Mouse (Mus musculus) heart, adult 9 months (tissue): ENCODE results near the gene Srp14.

Source experiments
- DNase-seq, 2 experiments: peaks; one replicate each; pipeline ENCODE4 v3.0.0; 2022; ENCODE audit warnings: low spot score in 2 of 2

Gene Srp14

DNA sequence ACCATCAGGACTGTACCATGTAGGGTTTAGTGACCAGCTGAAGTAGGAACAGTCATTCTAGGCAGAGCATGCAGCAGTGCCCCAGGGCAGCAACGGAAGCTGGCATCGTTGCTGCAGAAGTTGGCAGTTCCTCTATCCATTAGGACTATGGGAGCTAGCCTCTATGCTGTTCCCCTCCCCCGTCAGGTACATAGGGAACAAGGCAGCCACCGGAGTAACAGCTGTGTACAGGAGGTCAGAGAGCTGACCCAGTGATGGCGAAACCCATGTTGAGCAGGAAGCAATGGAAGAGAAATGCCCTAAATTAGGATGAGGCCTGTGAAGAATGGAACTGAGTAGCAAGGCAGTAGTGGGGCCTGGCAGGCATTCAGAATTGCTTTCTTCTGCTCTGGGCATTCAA, 37.3 kb downstream of the Srp14 start:
- DNase-seq: no peak

DNA sequence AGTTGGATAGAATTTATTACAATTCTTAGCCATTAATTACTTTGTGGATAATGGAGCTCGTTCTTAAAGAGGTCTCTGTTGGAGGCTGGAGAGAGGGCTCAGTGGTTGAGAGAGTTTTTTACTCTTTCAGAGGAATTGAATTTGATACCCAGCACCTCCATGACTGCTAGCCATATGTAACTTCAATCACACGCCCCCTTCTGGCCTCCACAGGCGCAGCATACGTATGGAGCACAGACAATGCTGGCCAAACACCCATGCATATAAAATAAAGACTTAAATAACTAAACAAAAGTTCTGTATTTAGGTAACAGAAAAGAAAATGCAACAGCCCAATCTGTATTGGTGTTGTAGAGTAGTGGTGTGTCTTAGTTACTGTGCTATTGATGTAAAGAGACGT, 47.9 kb downstream of the Srp14 start:
- no peak for DNase-seq

DNA sequence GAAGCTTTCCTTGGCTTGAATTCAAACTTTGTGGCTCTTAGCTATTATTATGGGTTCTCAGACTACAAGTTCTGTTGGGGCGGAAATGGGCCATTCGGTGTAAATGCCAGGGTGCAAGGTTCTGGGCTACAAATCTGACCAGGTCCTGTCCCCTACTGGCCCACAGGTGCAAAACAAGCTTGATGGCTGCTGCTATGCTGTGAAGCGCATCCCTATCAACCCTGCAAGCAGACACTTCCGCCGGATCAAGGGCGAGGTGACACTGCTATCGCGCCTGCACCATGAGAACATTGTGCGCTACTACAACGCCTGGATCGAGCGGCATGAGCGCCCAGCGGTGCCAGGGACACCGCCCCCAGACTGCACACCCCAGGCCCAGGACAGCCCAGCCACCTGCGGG, 48.9 kb downstream of the Srp14 start:
- no peak for DNase-seq

DNA sequence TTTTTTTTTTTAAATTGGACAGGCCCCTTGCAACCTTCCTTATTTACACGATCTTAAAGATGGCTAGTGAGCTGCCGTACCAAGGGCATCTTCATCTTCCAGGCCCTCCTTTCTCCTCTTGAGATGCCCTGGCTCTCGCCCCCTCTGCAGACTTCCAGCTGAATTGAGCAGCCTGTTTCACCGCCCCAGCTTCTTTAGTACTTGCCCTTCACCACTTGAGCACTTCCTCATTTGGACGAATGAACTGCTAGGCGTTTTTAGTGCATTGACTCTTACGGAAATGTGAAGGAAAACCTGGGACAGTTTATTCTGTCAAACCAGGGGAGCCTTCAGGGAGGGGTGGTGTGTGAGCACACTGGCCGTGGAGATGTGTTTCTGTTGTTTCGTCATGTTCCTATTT, 50.2 kb downstream of the Srp14 start:
- DNase-seq: no peak

DNA sequence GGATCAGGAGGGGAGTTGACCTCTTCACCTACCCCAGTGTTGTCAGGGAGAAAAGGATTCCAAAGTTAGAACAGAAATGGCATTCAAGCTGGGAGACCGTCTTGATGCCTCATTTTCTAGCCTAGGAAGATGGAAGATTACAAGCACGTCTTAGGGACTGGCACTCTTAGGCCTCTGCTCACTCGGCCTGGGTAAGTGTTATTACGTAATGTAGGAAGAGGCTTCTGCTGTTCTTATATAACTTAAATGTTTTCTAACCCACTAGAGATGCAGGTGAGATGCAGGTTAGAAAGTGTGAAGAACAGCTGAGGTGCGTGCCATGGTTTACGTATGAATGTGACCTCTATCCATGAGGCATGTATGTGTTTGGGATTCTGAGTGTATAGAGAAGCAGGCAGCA, 51.2 kb downstream of the Srp14 start:
- no peak for DNase-seq
